Mouse (Mus musculus) heart, embryonic 14.5 days (tissue): ENCODE results near the gene Islr. TPM values are rescaled to one million over a fixed set of nuclear protein-coding genes. Genes with fewer than 3 reads are reported as not detected.

ENCODE experiments used
- ATAC-seq: fragments of 200-750 bp; cut with Nextera tagmentation; 2 replicates; pipeline ENCODE4 v1.8.0; 2017; ENCODE audit warnings: low read depth, moderate TSS enrichment; ENCODE audit not compliant: insufficient number of reproducible peaks, insufficient read depth, low FRiP score
- H3K27ac ChIP-seq, 2 experiments: fragments of 200-500 bp in 1 of 2; fragments of 300-500 bp in 1 of 2; sonication (generic) in 1 of 2; replicated peaks in 1 of 2; 2 replicates each; pipeline ENCODE4 v1.5.1; 2012 to 2014; ENCODE audit warnings: low read depth in 2 of 2, low read length in 2 of 2, control low read depth in 1 of 2, mild to moderate bottlenecking in 1 of 2, mixed read lengths in 1 of 2; ENCODE audit not compliant: control insufficient read depth in 1 of 2, insufficient read depth in 1 of 2
- H3K27me3 ChIP-seq: fragments of 300-500 bp; sonication (generic); 2 replicates; pipeline ENCODE4 v1.6.1; 2014; ENCODE audit warnings: mild to moderate bottlenecking, low read length, control low read depth; ENCODE audit not compliant: control insufficient read depth, insufficient read depth
- H3K36me3 ChIP-seq: fragments of 300-500 bp; sonication (generic); 2 replicates; pipeline ENCODE4 v1.6.1; 2014; ENCODE audit warnings: mild to moderate bottlenecking, control low read depth, low read length, mixed read lengths; ENCODE audit not compliant: control insufficient read depth, insufficient read depth
- H3K4me1 ChIP-seq, 2 experiments: fragments of 200-500 bp in 1 of 2; fragments of 300-500 bp in 1 of 2; sonication (generic) in 1 of 2; 2 replicates each; pipeline ENCODE4 v1.6.1; 2012 to 2014; ENCODE audit warnings: low read length in 2 of 2, control low read depth in 1 of 2, mixed read lengths in 1 of 2; ENCODE audit not compliant: control insufficient read depth in 2 of 2, insufficient read depth in 2 of 2
- H3K4me2 ChIP-seq: fragments of 300-500 bp; sonication (generic); 2 replicates; pipeline ENCODE4 v1.6.1; 2014; ENCODE audit warnings: mild to moderate bottlenecking, low read length
- H3K4me3 ChIP-seq, 2 experiments: fragments of 200-500 bp in 1 of 2; fragments of 300-500 bp in 1 of 2; sonication (generic) in 1 of 2; 2 replicates each; pipeline ENCODE4 v1.5.1; 2012 to 2014; ENCODE audit warnings: low read length in 2 of 2, mild to moderate bottlenecking in 2 of 2, control low read depth in 1 of 2, low read depth in 1 of 2, moderate library complexity in 1 of 2; ENCODE audit not compliant: control insufficient read depth in 1 of 2, insufficient read depth in 1 of 2
- H3K9ac ChIP-seq: fragments of 300-500 bp; sonication (generic); 2 replicates; pipeline ENCODE4 v1.6.1; 2014; ENCODE audit warnings: mild to moderate bottlenecking, low read length
- H3K9me3 ChIP-seq: fragments of 300-500 bp; sonication (generic); 2 replicates; pipeline ENCODE4 v1.6.1; 2016; ENCODE audit warnings: low read length, control low read depth; ENCODE audit not compliant: control insufficient read depth
- WGBS: fragments of 180-500 bp; shearing (Covaris S2); extraction: QIAGEN DNeasy Blood & Tissue Kit; methylation state at CpG from one replicate; pipeline ENCODE4 v1.1.7; 2014; 5-methylcytosine and 5-hydroxymethylcytosine counted together
- polyA plus RNA-seq: library from polyadenylated mRNA; unstranded; fragments of >200 nt; fragmentation: Nextera tagmentation; extraction: Ambion mirVana; gene quantifications from 2 replicates; pipeline ENCODE4 v1.2.1, GENCODE M21; 2014

Islr gene
- polyA plus RNA-seq, 1 experiment from 2014 or later: 15.6 TPM

GRCm38 (mm10) chr9:58179390-58179789 lies 24.7 kb downstream of the Islr start:
- H3K36me3 ChIP-seq: no peaks in the 10 kb centered on the region
- H3K4me1 ChIP-seq: peaks cover 2 to 4% of the 10 kb centered on the region in 2 experiments; a peak in 2 of 4 replicates
- 86% methylated on average over 2 of the region's 2 CpGs for WGBS
- ATAC-seq: no peak
- H3K9ac ChIP-seq: no peak overlapping the region
- no peak overlapping the region for H3K4me2 ChIP-seq
- no peaks in the 10 kb centered on the region for H3K27me3 ChIP-seq
- no peak overlapping the region for H3K27ac ChIP-seq
- no peak overlapping the region for H3K4me3 ChIP-seq
- H3K9me3 ChIP-seq: no peaks in the 10 kb centered on the region

GRCm38 (mm10) chr9:58177165-58177564 lies 26.9 kb downstream of the Islr start:
- Histone ChIP-seq H3K27me3 (no peaks in the 10 kb centered on the region), H3K27ac (no peak overlapping the region), H3K36me3 (no peaks in the 10 kb centered on the region), H3K4me1 (peaks cover 2 to 4% of the 10 kb centered on the region in 2 experiments; a peak in 2 of 4 replicates), H3K9me3 (no peaks in the 10 kb centered on the region), H3K9ac (no peak overlapping the region), H3K4me3 (no peak overlapping the region), H3K4me2 (no peak overlapping the region)
- 65% methylated on average over 4 of the region's 4 CpGs for WGBS
- no peak for ATAC-seq

GRCm38 (mm10) chr9:58175745-58176487 lies 28.2 kb downstream of the Islr start:
- H3K4me1 ChIP-seq: peaks cover 2 to 4% of the 10 kb centered on the region in 2 experiments; a peak in 2 of 4 replicates
- no peak overlapping the region for H3K4me2 ChIP-seq
- WGBS: 32% methylated on average over 5 of the region's 5 CpGs
- H3K27me3 ChIP-seq: no peaks in the 10 kb centered on the region
- no peaks in the 10 kb centered on the region for H3K9me3 ChIP-seq
- no peak overlapping the region for H3K4me3 ChIP-seq
- no peak overlapping the region for H3K27ac ChIP-seq
- ATAC-seq: no peak
- H3K9ac ChIP-seq: no peak overlapping the region
- no peaks in the 10 kb centered on the region for H3K36me3 ChIP-seq

GRCm38 (mm10) chr9:58174818-58175251 lies 29.3 kb downstream of the Islr start:
- H3K9me3 ChIP-seq: no peaks in the 10 kb centered on the region
- ATAC-seq: no peak
- no peak overlapping the region for H3K4me3 ChIP-seq
- H3K4me2 ChIP-seq: no peak overlapping the region
- H3K9ac ChIP-seq: no peak overlapping the region
- H3K4me1 ChIP-seq: peaks cover 2 to 4% of the 10 kb centered on the region in 2 experiments; a peak in 2 of 4 replicates
- WGBS: 25% methylated on average over 5 of the region's 5 CpGs
- H3K36me3 ChIP-seq: no peaks in the 10 kb centered on the region
- H3K27ac ChIP-seq: no peak overlapping the region
- no peaks in the 10 kb centered on the region for H3K27me3 ChIP-seq

- Histone ChIP-seq H3K36me3 (no peaks in the 10 kb centered on the region), H3K9me3 (no peaks in the 10 kb centered on the region), H3K4me3 (no peak overlapping the region), H3K27ac (no peak overlapping the region), H3K4me1 (peaks cover 2 to 4% of the 10 kb centered on the region in 2 experiments; a peak in 2 of 4 replicates), H3K4me2 (no peak overlapping the region), H3K9ac (no peak overlapping the region), H3K27me3 (no peaks in the 10 kb centered on the region)
- no peak for ATAC-seq
- WGBS: 52% methylated on average over 2 of the region's 2 CpGs
These were observed 31.2 kb downstream of the Islr start for GRCm38 (mm10) chr9:58172863-58173262.

- Histone ChIP-seq H3K27me3 (no peaks in the 10 kb centered on the region), H3K36me3 (no peaks in the 10 kb centered on the region), H3K9me3 (no peaks in the 10 kb centered on the region), H3K4me2 (no peak overlapping the region), H3K9ac (no peak overlapping the region), H3K27ac (no peak overlapping the region), H3K4me1 (no peaks in the 10 kb centered on the region), H3K4me3 (no peak overlapping the region)
- 80% methylated on average over 6 of the region's 6 CpGs for WGBS
- no peak for ATAC-seq
These were observed 34.7 kb downstream of the Islr start for GRCm38 (mm10) chr9:58169426-58169825.

- no peak overlapping the region for H3K4me2 ChIP-seq
- no peaks in the 10 kb centered on the region for H3K9me3 ChIP-seq
- H3K27me3 ChIP-seq: no peaks in the 10 kb centered on the region
- H3K4me3 ChIP-seq: no peak overlapping the region
- ATAC-seq: no peak
- no peak overlapping the region for H3K27ac ChIP-seq
- no peaks in the 10 kb centered on the region for H3K36me3 ChIP-seq
- no peaks in the 10 kb centered on the region for H3K4me1 ChIP-seq
- 73% methylated on average over 3 of the region's 3 CpGs for WGBS
- no peak overlapping the region for H3K9ac ChIP-seq
These were observed 35.2 kb downstream of the Islr start for GRCm38 (mm10) chr9:58168880-58169279.

GRCm38 (mm10) chr9:58165779-58166178 lies 38.3 kb downstream of the Islr start:
- 82% methylated on average over 1 of the region's 1 CpGs for WGBS
- Histone ChIP-seq H3K4me3 (no peak overlapping the region), H3K4me2 (no peak overlapping the region), H3K4me1 (no peaks in the 10 kb centered on the region; a peak in 1 of 4 replicates), H3K36me3 (no peaks in the 10 kb centered on the region), H3K9ac (no peak overlapping the region), H3K27me3 (no peaks in the 10 kb centered on the region), H3K9me3 (no peaks in the 10 kb centered on the region), H3K27ac (no peak overlapping the region)
- ATAC-seq: no peak
